Mouse (Mus musculus): ENCODE results near the gene Kcnj15. TPM values are rescaled to one million over a fixed set of nuclear protein-coding genes. Genes with fewer than 3 reads are reported as not detected.

Kcnj15 gene
- polyA plus RNA-seq, 1 experiment = 34.3 TPM

DNA sequence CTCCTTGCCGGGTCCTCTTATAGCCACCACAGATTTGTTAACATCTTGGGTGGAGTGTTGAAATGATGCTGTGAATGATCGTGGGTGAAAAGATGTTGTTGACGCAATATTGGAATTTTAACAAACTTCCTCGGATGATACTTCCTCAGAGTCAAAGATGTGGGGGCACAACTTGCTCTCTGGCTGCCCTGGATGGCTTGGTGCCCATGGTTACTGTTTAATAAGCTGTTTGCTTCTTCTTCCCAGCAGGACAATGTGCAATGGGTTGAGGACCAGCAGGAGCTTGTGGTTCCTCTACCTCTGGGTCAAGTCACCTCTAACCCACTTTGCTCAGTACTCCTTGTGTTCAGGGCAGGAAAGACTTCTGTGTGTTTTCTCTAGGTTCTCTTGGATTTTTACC is 15.2 kb upstream of the Kcnj15 start:
- 51% methylated on average over 4 of the region's 4 CpGs for WGBS

DNA sequence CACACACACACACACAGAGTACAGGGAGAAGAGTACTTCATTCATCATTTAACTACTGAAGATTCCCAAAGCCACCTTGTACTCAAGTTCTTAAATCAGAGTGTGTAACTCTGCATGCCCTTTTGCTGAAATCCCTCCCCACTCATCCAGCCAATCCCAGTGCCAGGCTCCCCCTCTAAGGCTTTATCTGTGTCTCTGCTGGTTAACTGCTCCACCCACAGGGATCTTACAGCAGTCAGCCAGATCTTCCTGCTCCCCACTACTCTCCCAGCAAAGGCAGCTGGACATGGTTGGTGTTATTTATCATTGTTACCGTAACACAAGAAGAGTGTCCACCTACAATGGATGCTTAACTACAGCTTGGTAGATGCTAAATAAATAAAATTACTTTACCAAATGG is 14.0 kb upstream of the Kcnj15 start:
- DNase-seq = no peak
- Histone ChIP-seq H3K4me3 (replicated peaks; ENCODE audit: extremely low read depth, low read depth, low read length) (no peak overlapping the region), H3K4me1 (ENCODE audit: control insufficient read depth, insufficient read depth, low read length) (peaks cover 3% of the 10 kb centered on the region)
- WGBS = 69% methylated on average over 1 of the region's 1 CpGs
- TF ChIP-seq POLR2A (IDR thresholded peaks at IDR 0.05; ENCODE audit: borderline replicate concordance, extremely low read depth, low read depth, low read length) (no peak), CTCF (IDR thresholded peaks at IDR 0.05; ENCODE audit: insufficient read depth, low read length) (no peak)

More for the DNA sequence above, 15.2 kb upstream of the Kcnj15 start:
- H3K4me3 ChIP-seq (replicated peaks; ENCODE audit: extremely low read depth, low read depth, low read length) = no peak overlapping the region
- H3K4me1 ChIP-seq (ENCODE audit: control insufficient read depth, insufficient read depth, low read length) = peaks cover 3% of the 10 kb centered on the region
- peak; percentile 12 for DNase-seq
- TF ChIP-seq CTCF (IDR thresholded peaks at IDR 0.05; ENCODE audit: insufficient read depth, low read length) (no peak), POLR2A (IDR thresholded peaks at IDR 0.05; ENCODE audit: borderline replicate concordance, extremely low read depth, low read depth, low read length) (no peak)

DNA sequence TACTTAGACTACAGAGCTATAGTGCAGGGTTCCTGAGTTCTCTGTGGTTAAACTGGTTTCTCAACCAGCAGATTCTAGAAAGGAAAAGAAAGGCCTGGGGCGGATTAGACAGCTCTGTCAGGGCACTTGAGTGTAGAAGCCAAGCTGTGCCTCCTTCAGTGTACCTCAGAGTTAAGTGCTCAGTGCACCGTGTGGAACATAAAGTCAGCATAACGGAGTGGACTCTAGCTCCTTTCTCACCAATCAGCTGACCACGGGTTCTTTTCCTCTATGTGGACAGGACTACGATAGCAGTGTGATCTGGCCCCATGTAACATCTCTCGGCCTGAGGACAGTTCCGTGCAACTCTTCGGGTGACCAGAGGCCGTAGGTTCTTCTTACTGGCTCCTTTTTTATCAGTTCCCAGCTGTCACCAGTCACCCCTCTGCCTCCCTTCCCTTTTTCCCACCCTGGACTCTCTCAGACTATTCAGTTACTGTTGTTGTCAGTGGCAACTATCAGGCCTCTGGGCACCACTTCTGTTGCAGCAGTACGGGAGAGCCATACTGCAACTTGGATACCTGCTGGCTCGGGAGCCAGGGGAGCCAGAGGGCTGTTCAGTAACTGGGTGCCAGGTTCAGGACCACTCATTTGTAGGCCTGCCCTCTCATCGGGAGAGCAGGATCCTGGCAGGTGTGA is 12.6 kb upstream of the Kcnj15 start:
- TF ChIP-seq CTCF (IDR thresholded peaks at IDR 0.05; ENCODE audit: insufficient read depth, low read length) (no peak), POLR2A (IDR thresholded peaks at IDR 0.05; ENCODE audit: borderline replicate concordance, extremely low read depth, low read depth, low read length) (no peak)
- WGBS = 71% methylated on average over 12 of the region's 12 CpGs
- no peak for DNase-seq
- no peak overlapping the region for H3K4me3 ChIP-seq (replicated peaks; ENCODE audit: extremely low read depth, low read depth, low read length)
- peaks cover 3% of the 10 kb centered on the region for H3K4me1 ChIP-seq (ENCODE audit: control insufficient read depth, insufficient read depth, low read length)

DNA sequence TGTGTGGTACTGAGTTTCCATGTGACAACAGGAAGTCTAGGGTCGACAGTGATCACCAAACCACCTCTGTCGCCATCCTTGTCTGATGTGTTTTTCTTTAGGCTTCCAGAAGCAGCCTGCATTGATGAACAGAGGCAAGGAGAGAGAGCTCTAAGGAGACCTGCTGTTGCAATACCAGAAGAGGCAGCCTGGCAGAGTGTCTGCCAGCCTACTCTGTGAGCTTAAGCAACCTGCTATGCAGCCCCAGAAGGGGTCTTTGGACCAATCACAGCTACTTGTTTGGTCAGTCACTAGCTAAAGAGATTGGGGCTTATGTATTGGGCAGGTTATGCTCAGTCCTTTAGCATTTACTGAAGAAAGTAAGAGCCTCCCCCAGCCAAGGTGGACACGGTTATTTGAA is 11.9 kb upstream of the Kcnj15 start:
- peaks cover 3% of the 10 kb centered on the region for H3K4me1 ChIP-seq (ENCODE audit: control insufficient read depth, insufficient read depth, low read length)
- WGBS = 55% methylated on average over 3 of the region's 3 CpGs
- no peak for TF ChIP-seq POLR2A (IDR thresholded peaks at IDR 0.05; ENCODE audit: borderline replicate concordance, extremely low read depth, low read depth, low read length)
- no peak for TF ChIP-seq CTCF (IDR thresholded peaks at IDR 0.05; ENCODE audit: insufficient read depth, low read length)
- no peak for DNase-seq
- H3K4me3 ChIP-seq (replicated peaks; ENCODE audit: extremely low read depth, low read depth, low read length) = no peak overlapping the region

DNA sequence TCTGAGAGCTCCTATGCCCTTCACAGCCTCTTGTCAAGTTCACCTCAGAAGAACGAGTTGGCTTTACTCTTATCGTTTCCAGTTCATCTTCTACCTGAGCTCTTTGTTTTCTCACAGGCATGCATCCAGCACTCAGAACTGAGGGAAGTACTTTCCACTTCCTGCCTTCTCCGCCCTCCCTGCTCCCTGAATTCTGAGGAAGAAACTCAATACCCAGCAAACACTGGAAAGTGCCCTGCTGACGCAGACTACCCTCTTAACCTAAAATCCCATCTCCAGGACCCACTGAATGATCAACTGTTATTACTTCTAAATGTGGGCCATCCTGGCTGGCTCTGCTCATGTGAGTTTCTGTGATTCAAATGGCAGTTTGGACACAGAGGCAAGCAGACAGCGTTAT is 8.7 kb upstream of the Kcnj15 start:
- Histone ChIP-seq H3K4me1 (ENCODE audit: control insufficient read depth, insufficient read depth, low read length) (peaks cover 5% of the 10 kb centered on the region), H3K4me3 (replicated peaks; ENCODE audit: extremely low read depth, low read depth, low read length) (no peak overlapping the region)
- DNase-seq = no peak
- 49% methylated on average over 5 of the region's 5 CpGs for WGBS
- TF ChIP-seq CTCF (IDR thresholded peaks at IDR 0.05; ENCODE audit: insufficient read depth, low read length) = no peak
- no peak for TF ChIP-seq POLR2A (IDR thresholded peaks at IDR 0.05; ENCODE audit: borderline replicate concordance, extremely low read depth, low read depth, low read length)

DNA sequence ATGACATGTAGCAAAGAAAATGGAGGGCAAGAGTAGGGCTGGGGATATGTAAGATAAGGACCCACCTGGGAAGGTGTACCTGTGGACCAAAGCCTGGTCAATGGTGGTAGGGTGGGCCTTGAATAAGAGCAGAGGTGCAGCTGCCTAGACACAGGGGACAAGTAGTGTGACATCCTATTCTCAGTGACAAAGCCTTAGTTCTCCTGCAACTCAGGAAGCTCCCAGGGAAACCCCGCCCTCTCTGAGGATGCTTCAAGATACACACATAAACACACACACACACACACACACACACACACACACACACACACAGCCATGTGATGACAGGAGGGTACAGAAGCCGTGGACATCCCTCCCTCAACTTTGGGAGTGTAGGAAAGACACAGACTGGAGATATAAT is 710 bp upstream of the Kcnj15 start:
- WGBS = 57% methylated on average over 2 of the region's 2 CpGs
- Histone ChIP-seq H3K4me1 (ENCODE audit: control insufficient read depth, insufficient read depth, low read length) (peaks cover 5% of the 10 kb centered on the region), H3K4me3 (replicated peaks; ENCODE audit: extremely low read depth, low read depth, low read length) (no peak overlapping the region)
- DNase-seq = peak; percentile 3
- TF ChIP-seq CTCF (IDR thresholded peaks at IDR 0.05; ENCODE audit: insufficient read depth, low read length) (no peak), POLR2A (IDR thresholded peaks at IDR 0.05; ENCODE audit: borderline replicate concordance, extremely low read depth, low read depth, low read length) (no peak)

DNA sequence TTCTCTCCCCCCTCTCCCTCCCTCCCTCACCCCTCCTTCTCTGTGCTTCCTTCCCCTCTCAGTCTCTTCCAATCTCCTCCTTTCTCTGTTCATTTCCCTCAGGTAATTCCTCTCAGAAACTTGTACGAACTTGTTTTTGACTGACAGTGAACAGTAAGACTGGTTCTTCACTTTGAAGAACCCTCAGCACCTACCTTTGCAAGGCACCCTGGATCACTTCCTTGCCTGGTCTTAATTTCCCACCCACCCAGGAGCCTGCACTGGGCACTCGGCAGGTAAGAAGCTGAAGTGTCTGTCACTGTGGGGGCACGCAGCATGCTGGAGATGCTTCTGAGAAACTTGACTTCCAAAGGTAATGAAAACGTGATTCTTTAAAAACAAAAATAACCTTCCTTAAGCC is 742 bp downstream of the Kcnj15 start:
- 37% methylated on average over 4 of the region's 4 CpGs for WGBS
- peak overlapping the region; percentile 35 for H3K4me3 ChIP-seq (replicated peaks; ENCODE audit: extremely low read depth, low read depth, low read length)
- TF ChIP-seq POLR2A (IDR thresholded peaks at IDR 0.05; ENCODE audit: borderline replicate concordance, extremely low read depth, low read depth, low read length) = no peak; the same call in 1 of the 2 replicates
- TF ChIP-seq CTCF (IDR thresholded peaks at IDR 0.05; ENCODE audit: insufficient read depth, low read length) = no peak
- peak; percentile 25 for DNase-seq
- H3K4me1 ChIP-seq (ENCODE audit: control insufficient read depth, insufficient read depth, low read length) = peaks cover 3% of the 10 kb centered on the region; the same call in 1 of the 2 replicates

DNA sequence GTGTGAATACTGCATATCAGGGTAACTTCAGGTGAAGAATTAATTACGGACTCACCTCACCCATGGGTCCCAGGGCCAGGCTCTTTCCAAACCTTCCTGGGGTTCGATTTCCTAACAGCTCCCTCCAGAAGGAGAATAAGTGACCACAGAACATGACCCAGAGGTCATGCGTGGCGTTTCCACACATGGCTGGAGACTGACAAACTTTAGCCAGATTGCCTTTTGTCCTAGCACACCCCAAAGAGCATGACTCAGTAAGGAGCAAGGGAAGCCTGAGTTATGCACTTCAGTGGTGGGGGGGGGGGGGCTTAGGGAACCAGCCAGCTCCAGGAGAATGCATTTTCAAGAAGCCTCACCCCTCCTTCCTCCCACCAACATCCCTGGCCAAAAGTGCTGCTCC is 2.1 kb downstream of the Kcnj15 start:
- no peak for DNase-seq
- Histone ChIP-seq H3K4me1 (ENCODE audit: control insufficient read depth, insufficient read depth, low read length) (peaks cover 3% of the 10 kb centered on the region; the same call in 1 of the 2 replicates), H3K4me3 (replicated peaks; ENCODE audit: extremely low read depth, low read depth, low read length) (peak overlapping the region; percentile 44)
- WGBS = 61% methylated on average over 4 of the region's 4 CpGs
- TF ChIP-seq POLR2A (IDR thresholded peaks at IDR 0.05; ENCODE audit: borderline replicate concordance, extremely low read depth, low read depth, low read length) (0 out of 2 replicates have a peak, but pooled peaks have one; percentile 9), CTCF (IDR thresholded peaks at IDR 0.05; ENCODE audit: insufficient read depth, low read length) (no peak)

DNA sequence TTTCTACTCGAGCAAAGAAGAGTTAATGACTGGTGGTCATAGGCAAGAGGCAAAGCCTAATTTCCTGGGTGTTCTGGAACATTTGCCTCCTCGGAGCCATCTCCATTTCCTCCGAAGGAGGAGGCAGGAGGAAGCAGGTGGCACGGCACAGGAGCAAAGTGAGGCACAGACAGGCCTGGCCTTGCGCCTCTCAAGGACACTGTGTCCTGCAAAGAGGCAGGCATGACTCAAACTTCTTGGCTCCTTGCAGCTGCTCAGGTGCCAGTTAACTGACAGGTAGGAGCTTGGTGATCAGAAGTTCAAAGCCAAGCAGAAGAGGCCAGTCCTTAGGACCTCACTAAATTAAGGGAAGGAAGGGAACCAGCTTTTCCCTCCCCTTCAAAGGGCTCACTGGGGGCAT is 3.3 kb downstream of the Kcnj15 start:
- WGBS = 54% methylated on average over 5 of the region's 5 CpGs
- H3K4me1 ChIP-seq (ENCODE audit: control insufficient read depth, insufficient read depth, low read length) = peaks cover 3% of the 10 kb centered on the region; the same call in 1 of the 2 replicates
- H3K4me3 ChIP-seq (replicated peaks; ENCODE audit: extremely low read depth, low read depth, low read length) = peak overlapping the region; percentile 17
- no peak for DNase-seq
- TF ChIP-seq POLR2A (IDR thresholded peaks at IDR 0.05; ENCODE audit: borderline replicate concordance, extremely low read depth, low read depth, low read length) (peak; percentile 40; the same call in 1 of the 2 replicates), CTCF (IDR thresholded peaks at IDR 0.05; ENCODE audit: insufficient read depth, low read length) (no peak)

DNA sequence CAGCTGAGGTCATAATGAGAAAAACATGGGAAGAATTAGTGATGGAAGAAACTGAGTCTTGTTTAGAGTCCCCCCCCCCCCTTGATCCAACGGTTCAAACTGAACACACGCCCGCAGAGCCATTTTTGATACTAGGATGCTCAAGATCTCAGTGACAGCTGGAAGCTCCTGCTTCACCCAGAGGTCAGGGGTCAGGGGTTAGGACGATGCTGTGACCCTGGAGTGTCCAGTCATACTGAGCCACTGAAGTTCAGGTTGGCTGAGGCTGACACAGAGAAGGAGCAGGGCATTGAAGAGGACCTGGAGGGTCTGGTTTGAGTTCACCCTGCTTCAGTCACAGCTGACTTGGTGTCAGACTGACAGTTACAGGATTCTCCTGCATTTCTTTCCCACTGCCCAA is 4.4 kb downstream of the Kcnj15 start:
- 65% methylated on average over 4 of the region's 4 CpGs for WGBS

More for the DNA sequence above, 4.4 kb downstream of the Kcnj15 start:
- H3K4me1 ChIP-seq (ENCODE audit: control insufficient read depth, insufficient read depth, low read length) = no peaks in the 10 kb centered on the region; the same call in 1 of the 2 replicates
- no peak for DNase-seq
- H3K4me3 ChIP-seq (replicated peaks; ENCODE audit: extremely low read depth, low read depth, low read length) = no peak overlapping the region
- no peak for TF ChIP-seq CTCF (IDR thresholded peaks at IDR 0.05; ENCODE audit: insufficient read depth, low read length)
- TF ChIP-seq POLR2A (IDR thresholded peaks at IDR 0.05; ENCODE audit: borderline replicate concordance, extremely low read depth, low read depth, low read length) = no peak

All from lung, adult 2 months (tissue).